Mouse (Mus musculus) lung, postnatal 36 days (tissue): Measurements from ENCODE around the gene Gm45062.
"Not testable (repeated sequence)": the region's sequence is repeated elsewhere in the genome, so short reads cannot be mapped to it uniquely, and the experiment has no call there.

ENCODE experiments used
- DNase-seq: peaks from one replicate; pipeline ENCODE4 v3.0.0; 2022; ENCODE audit warnings: mixed read lengths

Gene Gm45062

GRCm38 (mm10) chr6:8316201-8316600, 57.0 kb downstream of the Gm45062 start:
- DNase-seq = no peak

- DNase-seq = no peak
Observed at GRCm38 (mm10) chr6:8319591-8319990, 60.3 kb downstream of the Gm45062 start.

- not testable (repeated sequence) for DNase-seq
Observed at GRCm38 (mm10) chr6:8331496-8331895, 72.2 kb downstream of the Gm45062 start.

- no peak for DNase-seq
Observed at GRCm38 (mm10) chr6:8333380-8333779, 74.1 kb downstream of the Gm45062 start.

- DNase-seq = no peak
Observed at GRCm38 (mm10) chr6:8336487-8337390, 77.5 kb downstream of the Gm45062 start.

- DNase-seq = no peak
Observed at GRCm38 (mm10) chr6:8339453-8339852, 80.2 kb downstream of the Gm45062 start.

- DNase-seq = no peak
Observed at GRCm38 (mm10) chr6:8343271-8343670, 84.0 kb downstream of the Gm45062 start.

GRCm38 (mm10) chr6:8345219-8345856, 86.1 kb downstream of the Gm45062 start:
- DNase-seq = peak; percentile 88

- peak; percentile 35 for DNase-seq
Observed at GRCm38 (mm10) chr6:8347154-8347553, 87.9 kb downstream of the Gm45062 start.

- DNase-seq = no peak
Observed at GRCm38 (mm10) chr6:8348344-8348743, 89.1 kb downstream of the Gm45062 start.

GRCm38 (mm10) chr6:8349060-8349670, 89.9 kb downstream of the Gm45062 start:
- DNase-seq = no peak

GRCm38 (mm10) chr6:8351507-8351906, 92.3 kb downstream of the Gm45062 start:
- no peak for DNase-seq

GRCm38 (mm10) chr6:8352533-8353168, 93.4 kb downstream of the Gm45062 start:
- DNase-seq = no peak

GRCm38 (mm10) chr6:8353461-8353860, 94.2 kb downstream of the Gm45062 start:
- DNase-seq = no peak

GRCm38 (mm10) chr6:8354846-8355245, 95.6 kb downstream of the Gm45062 start:
- no peak for DNase-seq

GRCm38 (mm10) chr6:8358232-8358631, 99.0 kb downstream of the Gm45062 start:
- no peak for DNase-seq

GRCm38 (mm10) chr6:8358782-8359181, 99.5 kb downstream of the Gm45062 start:
- no peak for DNase-seq

- DNase-seq = no peak
Observed at GRCm38 (mm10) chr6:8360805-8361204, 101.6 kb downstream of the Gm45062 start.

- no peak for DNase-seq
Observed at GRCm38 (mm10) chr6:8364033-8364756, 104.9 kb downstream of the Gm45062 start.

- DNase-seq = no peak
Observed at GRCm38 (mm10) chr6:8364757-8365150, 105.5 kb downstream of the Gm45062 start.

- no peak for DNase-seq
Observed at GRCm38 (mm10) chr6:8367675-8368074, 108.4 kb downstream of the Gm45062 start.

- no peak for DNase-seq
Observed at GRCm38 (mm10) chr6:8368198-8368864, 109.1 kb downstream of the Gm45062 start.
